Mouse (Mus musculus) frontal cortex, postnatal 25 days (tissue): ENCODE results near the gene Pde9a.

Source experiments
- DNase-seq, 2 experiments: peaks; one replicate each; pipeline ENCODE4 v3.0.0; 2022; ENCODE audit warnings: low spot score in 2 of 2

Gene Pde9a

DNA sequence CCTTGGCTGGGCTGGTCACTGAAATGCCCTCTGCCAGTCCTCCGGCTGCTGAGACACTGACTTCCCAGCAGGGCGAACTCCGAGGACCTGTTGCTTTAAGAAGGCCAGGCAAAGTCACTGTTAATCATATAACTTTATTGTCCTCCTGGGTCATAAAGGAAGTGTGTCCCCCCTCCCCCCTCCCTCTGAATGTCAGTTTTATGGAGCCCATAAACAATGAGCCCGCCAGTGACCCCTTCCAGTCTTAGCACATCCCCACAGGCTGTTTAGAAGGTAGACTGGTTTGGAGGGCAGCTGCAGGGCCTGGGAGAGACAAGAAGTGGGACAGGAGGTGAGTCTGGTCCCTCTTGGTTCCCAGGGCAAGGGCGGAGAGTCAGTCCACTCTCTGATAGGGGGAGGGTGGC is 46.9 kb downstream of the Pde9a start:
- DNase-seq = no peak

DNA sequence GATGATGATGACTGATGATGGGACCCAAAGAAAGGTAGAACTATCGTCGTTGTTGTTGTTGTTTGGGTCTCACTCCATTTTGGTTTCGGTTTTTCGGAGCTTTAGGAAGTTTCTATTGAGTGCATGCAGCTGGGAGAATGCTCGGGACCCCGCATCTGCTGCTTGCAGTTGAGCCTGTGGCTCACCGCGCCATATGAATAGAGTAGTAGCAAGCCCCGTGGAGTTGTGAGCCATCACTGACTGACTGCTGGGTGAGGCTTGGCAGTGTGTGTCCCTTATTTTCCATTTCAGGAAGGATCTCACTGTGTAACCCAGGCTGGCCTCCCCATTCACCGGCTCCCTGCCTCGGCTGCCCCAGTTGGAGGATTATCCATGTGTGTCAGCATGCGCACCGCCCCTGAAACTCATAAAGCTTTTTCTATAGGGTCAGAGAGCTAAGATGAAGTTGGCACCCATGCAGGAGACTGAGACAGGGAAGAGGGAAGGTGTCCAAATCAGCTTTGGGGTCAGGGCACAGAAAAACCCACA is 47.5 kb downstream of the Pde9a start:
- no peak for DNase-seq

DNA sequence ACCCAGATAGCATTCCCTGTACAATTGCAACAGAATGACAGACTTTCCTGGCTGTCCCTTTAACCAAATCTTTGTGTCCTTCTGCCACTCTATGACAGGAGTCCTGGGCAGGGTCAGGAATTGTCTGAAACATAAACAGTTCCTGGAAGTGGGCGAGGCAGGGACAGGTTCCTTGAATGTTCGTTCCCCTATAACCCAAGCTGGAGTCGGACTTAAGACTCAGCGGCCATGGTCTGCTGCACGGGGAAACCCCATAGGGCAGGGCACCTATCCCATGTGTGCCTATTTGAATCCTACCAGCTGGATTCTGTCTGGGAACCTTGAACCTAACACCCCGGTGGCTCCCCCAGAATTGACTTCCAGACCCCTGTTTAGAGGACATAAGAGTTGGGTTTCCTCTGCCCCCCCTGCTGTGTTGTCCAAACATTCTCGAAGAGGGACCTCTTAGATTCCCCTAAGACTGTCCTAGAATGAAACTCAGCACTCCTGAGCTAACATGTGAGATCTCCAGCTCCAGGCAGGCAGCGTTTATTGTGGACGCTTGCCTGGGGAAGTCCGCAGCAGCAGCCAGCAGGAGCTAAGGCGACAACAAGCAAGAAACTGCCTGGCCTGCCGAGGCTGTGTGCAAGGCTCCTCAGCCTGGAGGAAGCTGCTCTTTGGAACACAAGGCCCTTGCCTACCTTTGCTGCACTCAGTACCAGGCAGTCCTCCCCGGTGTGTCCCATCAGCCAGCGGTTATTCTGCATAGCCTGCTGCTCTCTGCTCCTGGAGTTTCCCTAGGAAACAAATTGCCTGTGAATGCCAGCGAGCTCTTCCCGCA is 48.2 kb downstream of the Pde9a start:
- no peak for DNase-seq

DNA sequence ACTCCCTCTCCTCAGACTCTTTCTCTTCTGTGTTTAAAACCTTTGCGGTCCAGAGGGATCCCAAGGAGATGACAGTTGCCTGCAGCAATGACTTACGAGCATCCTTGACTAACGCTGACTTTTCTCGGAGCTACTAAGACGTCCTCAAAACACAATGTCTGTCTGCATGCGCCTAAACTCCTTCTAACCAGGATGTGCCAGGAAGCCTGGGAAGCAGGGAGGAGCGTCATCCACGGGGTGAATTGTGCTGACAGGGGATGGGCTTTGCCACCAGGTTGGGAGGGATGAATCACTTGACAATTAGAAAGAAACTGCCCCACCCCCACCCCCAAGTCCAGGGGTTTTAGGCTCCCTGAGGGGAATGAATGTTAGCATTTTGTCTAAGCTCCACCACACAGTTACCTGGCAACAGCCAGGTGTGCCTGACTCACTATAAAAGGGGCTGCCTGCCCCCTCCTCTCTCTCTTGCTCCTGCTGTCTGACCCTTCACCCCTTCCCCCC is 48.9 kb downstream of the Pde9a start:
- DNase-seq = no peak

DNA sequence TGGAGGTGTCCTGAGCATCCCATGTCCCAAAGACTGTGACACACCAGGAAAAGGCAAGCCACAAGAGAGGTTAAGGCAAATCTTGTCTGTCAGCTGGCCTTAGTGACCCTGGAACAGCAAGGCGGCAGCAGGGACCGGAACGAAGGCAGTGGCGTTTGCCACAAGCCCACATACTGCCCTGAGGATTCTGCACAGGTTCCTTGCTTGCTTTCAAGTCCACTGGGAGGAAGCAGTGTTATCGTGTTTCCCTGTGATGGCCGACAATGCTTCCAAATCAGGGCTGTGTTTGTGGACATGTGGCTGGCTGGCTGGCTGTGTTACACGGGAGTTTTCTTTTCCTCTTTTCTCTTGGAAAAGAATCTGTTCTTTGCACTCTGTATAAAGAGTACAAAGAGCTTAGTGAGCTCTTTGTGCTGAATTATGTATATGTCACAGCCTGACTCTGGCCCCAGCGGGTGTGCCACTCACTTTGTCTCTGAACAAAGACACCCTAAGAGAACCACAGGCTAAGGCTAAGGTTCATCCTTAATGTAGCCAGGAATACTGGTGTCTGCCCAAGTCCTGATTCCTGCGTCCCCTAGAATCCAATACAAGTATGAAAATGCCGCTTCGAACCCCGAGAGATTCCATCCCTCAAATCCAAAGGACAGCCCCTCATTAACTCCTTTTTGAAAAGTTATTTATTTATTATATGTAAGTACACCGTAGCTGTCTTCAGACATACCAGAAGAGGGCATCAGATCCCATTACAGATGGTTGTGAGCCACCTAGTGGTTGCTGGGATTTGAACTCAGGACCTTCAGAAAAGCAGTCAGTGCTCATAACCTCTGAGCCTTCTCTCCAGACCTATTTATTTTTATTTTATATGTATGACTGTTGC is 50.2 kb downstream of the Pde9a start:
- no peak for DNase-seq

DNA sequence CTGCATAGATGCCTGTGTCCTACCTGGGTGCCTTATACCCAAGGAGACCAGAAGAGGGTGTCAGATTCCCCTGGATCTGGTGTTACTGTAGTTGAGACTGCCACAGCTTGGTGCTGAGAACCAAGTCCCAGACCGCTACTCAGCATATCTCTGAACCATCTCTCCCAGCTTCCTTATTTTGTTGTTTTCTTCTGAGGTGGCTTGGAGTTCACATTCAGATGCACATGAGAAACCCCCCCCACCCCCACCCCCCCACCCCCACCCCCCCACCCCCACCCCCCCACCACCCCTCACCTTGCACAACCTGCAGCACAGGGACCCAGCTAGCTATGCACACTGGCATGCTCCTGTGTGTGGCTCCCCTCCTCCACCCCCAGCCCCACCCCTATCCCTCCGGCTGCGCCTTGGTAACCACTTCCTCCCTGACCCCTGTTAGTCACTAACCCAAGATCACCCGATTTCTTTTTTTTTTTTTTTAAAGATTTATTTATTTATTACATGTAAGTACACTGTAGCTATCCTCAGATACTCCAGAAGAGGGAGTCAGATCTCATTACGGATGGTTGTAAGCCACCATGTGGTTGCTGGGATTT is 50.9 kb downstream of the Pde9a start:
- no peak for DNase-seq

DNA sequence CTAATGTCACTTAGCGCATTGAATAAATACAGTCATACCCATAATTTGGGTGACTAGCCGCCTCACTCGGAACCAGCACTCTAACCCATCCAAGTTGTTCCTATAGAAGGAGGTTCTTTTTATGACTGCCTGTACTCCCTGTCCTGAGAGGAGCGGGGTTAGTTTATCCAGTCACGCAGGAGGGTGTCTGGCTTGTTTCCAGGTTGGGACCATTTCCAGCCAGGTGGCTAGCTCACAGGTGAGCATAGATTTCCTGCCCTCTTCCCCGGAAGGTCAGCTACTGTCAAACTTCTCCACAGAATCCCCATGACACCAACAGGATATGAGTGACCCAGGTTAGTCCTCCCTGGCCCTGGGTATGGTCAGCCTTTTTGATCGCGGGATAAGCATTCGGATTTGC is 51.5 kb downstream of the Pde9a start:
- no peak for DNase-seq

DNA sequence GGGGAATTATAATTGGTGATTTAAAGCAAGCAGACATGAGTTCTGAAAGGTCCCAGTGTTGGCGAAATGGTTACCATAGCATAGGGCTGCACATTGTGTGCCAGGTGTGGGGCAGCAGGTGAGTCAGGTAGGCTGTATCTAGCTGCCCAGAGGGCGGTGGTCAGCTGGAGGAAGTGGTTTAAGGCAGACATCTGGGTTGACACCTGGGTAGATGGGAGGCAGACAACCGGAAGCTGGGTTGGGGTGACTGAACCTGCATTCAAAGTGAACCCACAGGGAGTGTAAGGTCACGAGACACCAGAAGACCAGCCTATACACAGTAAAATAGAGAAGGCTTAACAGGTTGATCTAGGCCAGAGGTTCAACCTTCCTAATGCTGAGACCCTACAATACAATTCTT is 54.0 kb downstream of the Pde9a start:
- no peak for DNase-seq

DNA sequence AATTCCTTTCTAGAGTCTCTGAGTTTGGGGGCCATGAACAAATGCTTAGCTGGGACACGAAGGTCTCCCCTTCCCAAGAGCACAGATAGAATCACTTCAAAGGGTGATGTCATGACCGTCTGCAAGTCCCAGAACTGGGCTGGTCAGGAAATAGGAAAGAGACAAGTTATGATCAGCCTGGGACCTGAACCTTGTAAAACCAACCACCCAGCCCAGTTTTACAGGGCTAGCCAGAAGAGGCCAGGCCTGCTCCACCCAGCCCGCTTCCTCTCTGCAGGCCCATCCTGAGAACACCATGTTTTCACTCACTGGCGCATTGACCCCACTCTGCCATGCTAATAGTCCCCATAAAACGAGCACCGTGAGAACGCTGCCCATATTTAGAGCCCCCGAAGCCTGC is 56.5 kb downstream of the Pde9a start:
- no peak for DNase-seq

DNA sequence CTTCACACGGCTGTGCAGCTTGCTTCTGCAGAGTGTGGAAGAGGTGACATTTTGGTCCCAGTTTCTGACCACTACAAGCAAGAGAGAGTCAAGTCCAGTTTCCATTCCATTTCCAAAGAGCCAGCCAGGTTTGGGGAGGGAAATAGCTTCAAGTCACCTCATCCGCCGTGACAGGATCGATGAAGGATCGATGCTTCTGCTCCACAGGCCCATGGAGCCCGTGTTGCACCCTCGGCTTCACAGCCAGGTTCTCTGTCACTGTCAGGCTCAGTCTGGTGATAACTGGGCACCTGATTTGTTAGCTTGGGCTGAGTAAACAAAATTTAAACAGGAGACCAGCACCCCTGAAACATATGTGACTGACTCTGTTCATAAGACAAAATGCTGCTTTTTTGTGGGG is 58.2 kb downstream of the Pde9a start:
- DNase-seq = no peak

DNA sequence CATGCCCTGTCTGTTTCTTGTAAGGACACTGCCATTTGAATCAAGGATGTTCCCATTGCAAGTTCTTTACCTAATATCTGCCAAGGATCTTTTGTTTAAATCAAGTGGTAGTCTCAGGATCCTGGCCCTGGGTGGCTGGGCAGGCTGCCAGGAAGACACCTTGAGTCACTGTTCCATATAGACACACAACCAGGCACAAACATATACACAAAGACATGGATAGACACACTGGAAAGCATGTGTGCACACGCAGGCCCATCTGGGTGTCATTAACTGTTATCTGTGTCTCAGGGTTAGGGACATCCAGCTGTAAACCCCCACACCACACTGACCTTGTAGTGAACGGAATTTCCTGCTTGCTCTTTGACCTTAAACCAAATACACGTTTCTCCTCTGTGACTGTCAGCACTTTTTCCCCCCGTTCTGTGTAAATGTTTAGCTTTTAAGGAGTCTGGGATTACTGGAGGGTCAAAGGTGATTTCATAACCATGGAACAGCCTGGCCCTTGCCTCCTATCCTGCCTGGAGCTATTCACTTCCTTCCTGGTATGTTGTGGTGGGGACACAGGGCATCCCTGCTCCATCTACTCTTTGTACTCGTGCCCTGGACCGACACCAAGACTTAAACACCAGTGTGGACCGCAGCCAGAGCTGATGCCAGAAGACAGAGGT is 59.2 kb downstream of the Pde9a start:
- no peak for DNase-seq

DNA sequence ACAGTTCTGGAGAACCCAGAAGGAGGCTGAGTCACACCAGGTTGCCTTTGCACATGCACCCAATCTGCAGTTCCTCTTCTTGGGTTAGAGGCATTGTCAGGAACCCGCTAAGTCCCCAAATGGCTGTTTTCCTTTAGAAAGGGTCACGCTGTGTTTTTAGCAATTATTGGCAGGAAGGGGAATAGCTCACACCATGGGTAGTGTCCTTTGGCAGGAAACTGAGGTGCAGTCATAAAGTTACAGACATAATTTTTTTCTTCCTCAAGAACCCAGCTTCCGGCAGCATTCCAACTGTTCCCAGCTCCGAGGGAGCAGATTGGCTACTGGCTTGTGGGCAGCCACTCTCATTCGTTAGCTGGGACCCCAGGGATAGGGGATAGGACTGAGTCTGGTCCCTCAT is 61.8 kb downstream of the Pde9a start:
- no peak for DNase-seq

DNA sequence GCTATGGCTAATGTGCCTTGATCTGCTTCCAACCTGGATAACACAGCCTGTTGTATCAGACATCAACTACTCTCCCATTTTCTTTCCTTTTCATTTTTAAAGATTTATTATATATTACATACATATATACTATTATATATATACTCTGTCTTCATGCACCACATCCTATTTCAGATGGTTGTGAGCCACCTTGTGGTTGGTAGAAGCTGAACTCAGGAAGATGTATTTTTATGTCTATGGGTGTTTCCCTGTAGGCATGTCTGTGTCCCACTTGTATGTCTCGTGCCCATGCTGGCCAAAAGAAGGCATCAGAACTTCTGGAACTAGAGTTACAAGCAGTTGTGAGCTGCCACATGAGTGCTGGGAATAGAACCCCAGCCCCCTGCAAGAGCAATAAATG is 62.5 kb downstream of the Pde9a start:
- DNase-seq = no peak

DNA sequence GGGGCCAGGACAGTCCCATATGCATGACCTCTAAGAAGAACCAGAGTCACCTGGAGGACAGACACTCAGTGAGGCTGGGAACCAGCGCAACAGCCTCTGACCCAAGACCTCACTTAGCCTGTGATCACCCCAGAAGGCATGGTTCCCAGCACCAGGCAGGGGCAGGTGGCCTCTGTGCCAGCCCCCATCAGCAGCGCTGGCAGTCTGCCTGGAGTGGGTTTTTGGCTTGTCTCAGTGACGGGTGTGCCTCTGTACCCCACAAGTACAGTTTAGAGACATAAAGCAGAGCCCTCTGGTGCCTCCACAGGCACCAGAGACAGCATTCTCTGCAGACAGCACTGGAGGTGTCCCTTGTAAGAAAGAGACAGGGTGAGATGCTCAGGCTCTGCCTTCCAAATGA is 64.2 kb downstream of the Pde9a start:
- no peak for DNase-seq

DNA sequence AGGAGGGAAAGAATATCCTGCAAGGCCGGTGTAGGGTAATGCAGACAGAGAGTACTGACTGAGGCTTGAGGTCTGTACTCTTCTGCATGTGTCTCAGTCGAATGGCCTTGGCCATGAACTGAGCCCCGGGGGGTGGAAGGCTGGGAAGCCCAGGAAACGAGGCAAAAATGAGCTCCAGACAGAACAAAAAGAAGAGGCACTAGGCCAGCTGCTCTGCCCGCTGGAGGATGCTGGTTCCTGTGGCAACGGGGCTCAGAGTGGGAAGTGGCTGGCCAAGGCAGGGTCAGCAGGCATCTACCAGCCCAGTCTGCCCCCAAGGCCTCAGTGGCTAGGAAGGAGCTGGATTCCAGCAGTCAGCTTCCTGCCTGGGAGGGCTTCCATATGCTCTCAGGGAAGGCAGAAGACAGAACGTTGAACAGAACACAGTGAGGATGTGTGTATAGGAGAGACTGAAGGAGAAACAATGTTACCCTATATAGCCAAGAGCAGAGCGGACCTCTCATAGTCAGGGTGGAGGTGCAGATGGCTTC is 65.2 kb downstream of the Pde9a start:
- DNase-seq = peak in 1 of 2 experiments; percentile 41

DNA sequence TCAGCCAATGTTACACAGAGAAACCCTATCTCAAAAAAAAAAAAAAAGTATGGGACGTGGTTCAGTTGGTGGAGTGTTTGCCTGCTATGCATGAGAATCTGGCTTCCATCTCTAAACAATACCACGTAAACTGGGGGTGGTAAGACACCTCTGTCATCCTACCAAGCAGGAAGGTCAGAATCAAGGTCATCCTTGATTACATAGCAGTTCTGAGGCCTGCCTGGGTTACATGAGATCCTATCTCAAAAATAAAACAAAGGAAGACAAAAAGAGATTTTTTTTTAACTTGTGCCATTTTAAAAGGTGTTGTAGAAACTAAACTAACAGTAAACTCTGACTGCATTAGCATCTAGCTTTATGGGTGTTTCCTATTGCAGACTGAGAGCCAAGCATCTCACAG is 66.8 kb downstream of the Pde9a start:
- DNase-seq = no peak

DNA sequence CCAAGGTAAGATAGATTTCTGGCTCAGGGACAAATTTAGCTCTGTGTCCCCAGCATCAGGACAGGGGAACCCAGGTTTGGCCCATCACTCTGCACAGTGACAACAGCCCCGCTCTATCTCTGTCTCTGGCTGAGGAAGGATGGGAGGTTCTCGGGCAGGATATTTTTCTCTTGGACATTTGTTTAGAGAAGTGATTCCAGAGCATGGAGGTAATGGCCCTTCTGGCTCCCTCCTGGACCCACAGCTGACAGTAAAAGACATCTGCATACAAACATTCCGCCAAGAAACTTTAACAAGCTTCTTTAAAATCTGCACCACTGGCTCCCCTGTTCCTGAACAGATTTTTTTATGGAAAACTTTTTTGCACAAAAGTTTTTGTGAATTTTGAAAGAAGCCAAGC is 67.5 kb downstream of the Pde9a start:
- no peak for DNase-seq

DNA sequence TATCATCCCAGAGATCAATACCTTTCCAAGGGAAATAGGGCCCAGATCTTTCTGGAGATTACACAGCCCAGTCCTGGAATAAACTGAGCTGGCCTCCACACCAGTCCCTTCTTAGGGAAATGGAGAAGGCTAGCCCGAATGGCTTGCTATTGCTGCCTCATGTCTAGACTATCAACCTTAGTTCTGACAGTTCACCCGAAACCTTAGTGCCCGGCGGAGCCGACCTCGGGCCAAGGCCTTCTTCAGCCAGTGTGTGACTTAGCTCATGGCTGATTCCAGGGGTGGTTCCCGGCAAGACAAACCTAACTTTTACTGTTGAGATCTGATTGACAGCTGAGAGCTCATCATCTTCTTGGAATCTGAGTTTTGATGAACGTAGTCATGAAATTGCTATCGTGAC is 68.0 kb downstream of the Pde9a start:
- no peak for DNase-seq

DNA sequence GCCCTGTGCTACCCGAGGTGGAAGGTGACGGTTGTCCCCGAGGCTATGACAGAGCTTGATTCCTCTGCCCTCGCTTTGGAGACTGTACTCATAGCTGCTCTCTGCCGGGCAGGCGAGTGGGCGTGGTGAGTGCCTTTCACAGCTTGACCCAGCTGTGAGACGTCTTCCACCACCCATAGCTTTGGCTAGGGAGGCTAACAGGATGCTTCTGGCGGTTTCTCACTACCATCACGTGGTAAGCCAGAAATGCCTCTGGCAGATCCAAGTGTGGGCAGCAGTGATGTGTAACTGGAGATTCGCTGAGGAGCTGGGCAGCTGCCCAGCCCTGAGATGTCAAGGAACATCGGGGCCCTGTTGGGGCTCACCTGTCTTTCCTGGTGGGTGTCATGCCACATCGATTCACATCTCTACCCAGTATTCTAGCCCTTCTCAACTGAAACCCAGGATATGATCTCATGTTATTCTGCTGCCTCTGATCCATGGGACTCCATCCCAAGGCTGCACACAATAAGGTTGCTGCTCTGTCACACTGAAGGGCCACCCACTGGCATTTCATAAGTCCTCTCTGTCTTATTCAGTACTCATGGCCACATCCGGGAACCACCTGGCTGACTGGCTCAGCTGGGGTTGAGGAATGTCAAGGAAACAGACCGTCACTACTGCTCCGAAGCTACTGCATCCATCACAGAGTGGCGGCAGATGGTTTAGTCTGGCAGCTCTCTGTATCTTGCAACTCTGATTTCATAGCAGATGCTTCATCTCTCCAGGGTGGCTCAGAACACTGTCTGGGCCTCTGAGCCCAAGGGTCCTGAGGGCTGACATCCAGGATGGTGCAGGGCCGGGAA is 70.9 kb downstream of the Pde9a start:
- no peak for DNase-seq

DNA sequence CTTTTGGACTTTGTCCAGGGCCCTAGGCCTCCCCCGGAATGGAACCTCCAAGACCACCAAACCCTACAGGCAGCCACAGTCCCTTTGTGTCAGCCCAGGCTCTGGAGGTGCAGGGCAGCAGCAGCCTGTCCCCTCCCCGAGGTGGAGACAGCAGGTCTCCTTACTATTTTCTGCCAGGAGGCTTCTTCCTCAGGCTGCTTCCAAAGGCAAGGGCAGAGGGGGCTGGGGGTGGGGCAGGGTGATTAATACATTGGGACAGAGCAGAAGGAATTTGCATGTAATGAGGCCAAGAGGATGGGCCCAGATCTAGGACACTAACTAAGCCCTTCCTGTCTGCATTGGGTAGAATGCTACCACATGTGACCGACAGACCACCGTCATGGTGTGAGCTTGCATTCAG is 74.4 kb downstream of the Pde9a start:
- DNase-seq = no peak

DNA sequence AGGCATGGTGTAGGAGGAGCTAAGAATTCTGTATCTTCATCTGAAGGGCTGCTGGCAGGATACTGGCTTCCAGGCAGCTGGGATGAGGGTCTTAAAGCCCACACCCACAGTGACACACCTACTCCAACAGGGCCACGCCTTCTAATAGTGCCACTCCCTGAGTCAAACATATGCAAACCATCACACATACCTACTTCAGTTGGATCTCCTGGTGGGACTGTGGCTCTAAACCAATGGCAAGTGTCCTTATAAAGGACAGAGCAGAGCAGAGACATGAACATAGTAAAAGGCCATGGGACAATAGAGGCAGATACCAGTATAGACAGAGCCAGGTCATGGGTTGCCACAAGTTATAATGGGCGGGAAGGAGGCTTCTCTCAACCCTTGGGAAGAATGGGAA is 76.5 kb downstream of the Pde9a start:
- no peak for DNase-seq
